Mouse (Mus musculus) embryonic facial prominence, embryonic 15.5 days (tissue): Measurements from ENCODE around the gene Gm21518. TPM values are rescaled to one million over a fixed set of nuclear protein-coding genes. Genes with fewer than 3 reads are reported as not detected.
"Not testable (repeated sequence)": the region's sequence is repeated elsewhere in the genome, so short reads cannot be mapped to it uniquely, and the experiment has no call there.

Source experiments
- ATAC-seq: fragments of 200-750 bp; cut with Nextera tagmentation; 2 replicates; pipeline ENCODE4 v1.8.0; 2017; ENCODE audit warnings: low read depth, moderate TSS enrichment; ENCODE audit not compliant: insufficient number of reproducible peaks, low FRiP score, low TSS enrichment
- H3K27ac ChIP-seq: fragments of 300-500 bp; sonication (generic); replicated peaks from 2 replicates; pipeline ENCODE4 v1.5.1; 2015; ENCODE audit warnings: mild to moderate bottlenecking, inconsistent platforms
- H3K27me3 ChIP-seq: fragments of 300-500 bp; sonication (generic); 2 replicates; pipeline ENCODE4 v1.6.1; 2015; ENCODE audit warnings: inconsistent platforms
- H3K36me3 ChIP-seq: fragments of 300-500 bp; sonication (generic); 2 replicates; pipeline ENCODE4 v1.6.1; 2015; ENCODE audit warnings: mild to moderate bottlenecking, inconsistent platforms
- H3K4me1 ChIP-seq: fragments of 300-500 bp; sonication (generic); 2 replicates; pipeline ENCODE4 v1.6.1; 2015; ENCODE audit warnings: inconsistent platforms
- H3K4me2 ChIP-seq: fragments of 300-500 bp; sonication (generic); replicated peaks from 2 replicates; pipeline ENCODE4 v1.6.1; 2015; ENCODE audit warnings: mild to moderate bottlenecking, inconsistent platforms
- H3K4me3 ChIP-seq: fragments of 300-500 bp; sonication (generic); replicated peaks from 2 replicates; pipeline ENCODE4 v1.5.1; 2015; ENCODE audit warnings: mild to moderate bottlenecking, inconsistent platforms
- H3K9ac ChIP-seq: fragments of 300-500 bp; sonication (generic); 2 replicates; pipeline ENCODE4 v1.6.1; 2015; ENCODE audit warnings: inconsistent platforms
- H3K9me3 ChIP-seq: fragments of 300-500 bp; sonication (generic); replicated peaks from 2 replicates; pipeline ENCODE4 v1.6.1; 2016; ENCODE audit warnings: inconsistent platforms
- WGBS: fragments of 180-500 bp; shearing (Covaris S2); methylation state at CpG from one replicate; pipeline ENCODE4 v1.1.7; 2015; 5-methylcytosine and 5-hydroxymethylcytosine counted together
- polyA plus RNA-seq: library from polyadenylated mRNA; unstranded; fragments of >200 nt; fragmentation: Nextera tagmentation; extraction: Ambion mirVana; gene quantifications from 2 replicates; pipeline ENCODE4 v1.2.1, GENCODE M21; 2015

Gene Gm21518
- polyA plus RNA-seq = not detected in 2 replicates

DNA sequence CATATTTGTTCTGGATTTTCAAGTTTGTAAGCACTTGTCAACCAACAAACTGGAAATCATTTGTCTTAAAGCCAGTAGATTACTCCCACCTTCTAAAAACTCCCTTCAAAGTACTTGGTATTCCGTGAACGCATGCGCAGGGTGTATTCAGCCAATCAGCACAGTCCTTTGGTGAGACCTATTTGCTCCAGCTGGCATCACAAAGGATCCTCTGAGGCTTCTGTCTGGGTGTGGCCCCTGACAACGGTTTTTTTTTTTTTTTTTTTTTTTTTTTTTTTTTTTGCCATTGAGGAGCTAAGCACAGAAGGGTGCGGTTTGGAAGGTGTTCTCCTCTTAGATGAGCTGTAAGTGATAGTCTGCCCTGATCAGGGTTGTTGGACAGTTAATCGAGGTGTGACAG is at the start of gene Gm21518:
Gene Gm21518, plus strand, starts transcription at position 301 of the 400 bp plus-strand sequence.
- H3K27ac ChIP-seq, H3K4me3 ChIP-seq, H3K4me2 ChIP-seq, H3K4me1 ChIP-seq, ATAC-seq, H3K27me3 ChIP-seq, H3K9me3 ChIP-seq, H3K9ac ChIP-seq, H3K36me3 ChIP-seq: not testable (repeated sequence)
- no CpG with 5 or more reads among the region's 6 CpGs for WGBS
